Mouse (Mus musculus): Measurements from ENCODE around the gene Ube2dnl1.

Ube2dnl1 gene

DNA sequence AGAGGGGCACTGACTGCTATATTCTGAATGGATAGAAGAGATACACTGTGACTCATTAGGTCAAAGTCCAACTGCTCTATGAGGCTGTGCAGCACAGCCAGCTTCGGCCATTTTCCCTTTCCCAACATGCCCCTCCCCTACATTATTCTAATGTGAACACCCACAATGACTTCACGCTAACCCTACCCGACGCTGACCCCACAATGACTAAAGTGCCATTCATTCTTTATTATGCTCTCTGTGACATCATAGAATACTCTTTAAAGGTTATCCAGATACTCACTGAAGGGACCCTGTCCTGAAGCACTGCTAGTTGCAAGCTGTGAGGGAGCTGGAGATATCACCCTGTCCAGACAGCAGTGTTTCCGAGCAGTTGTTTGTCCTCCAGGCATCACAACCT, at the start of gene Ube2dnl1:
Gene Ube2dnl1, plus strand, starts transcription at position 301 of the 400 bp plus-strand sequence.
- DNase-seq (ENCODE audit: low spot score): no peak

GRCm38 (mm10) chrX:114895489-114895888, 9.3 kb upstream of the Ube2dnl1 start:
- no peak for DNase-seq (ENCODE audit: low spot score)

- no peak for DNase-seq (ENCODE audit: low spot score)
These were observed 7.3 kb upstream of the Ube2dnl1 start for GRCm38 (mm10) chrX:114897506-114897905.

- no peak for DNase-seq (ENCODE audit: low spot score)
These were observed 1.4 kb upstream of the Ube2dnl1 start for GRCm38 (mm10) chrX:114903391-114903790.

DNA sequence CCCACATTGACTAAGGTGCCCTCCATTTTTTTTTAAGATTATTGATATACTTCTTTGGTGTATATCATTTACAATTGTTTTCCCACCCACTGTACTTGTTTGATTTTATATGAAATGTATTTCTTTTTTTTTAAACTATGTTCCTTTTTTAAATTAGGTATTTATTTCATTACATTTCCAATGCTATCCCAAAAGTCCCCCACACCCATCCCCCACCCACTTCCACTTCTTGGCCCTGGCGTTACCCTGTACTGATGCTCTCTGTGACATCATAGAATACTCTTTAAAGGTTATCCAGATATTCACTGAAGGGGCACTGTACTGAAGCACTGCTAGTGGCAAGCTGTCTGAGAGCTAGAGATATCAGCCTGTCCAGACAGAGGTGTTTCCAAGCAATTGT, 2.5 kb downstream of the Ube2dnl1 start, which contains the start of gene Ube2dnl2:
Gene Ube2dnl2, plus strand, starts transcription at position 301 of the 400 bp plus-strand sequence.
- DNase-seq (ENCODE audit: low spot score): no peak

DNA sequence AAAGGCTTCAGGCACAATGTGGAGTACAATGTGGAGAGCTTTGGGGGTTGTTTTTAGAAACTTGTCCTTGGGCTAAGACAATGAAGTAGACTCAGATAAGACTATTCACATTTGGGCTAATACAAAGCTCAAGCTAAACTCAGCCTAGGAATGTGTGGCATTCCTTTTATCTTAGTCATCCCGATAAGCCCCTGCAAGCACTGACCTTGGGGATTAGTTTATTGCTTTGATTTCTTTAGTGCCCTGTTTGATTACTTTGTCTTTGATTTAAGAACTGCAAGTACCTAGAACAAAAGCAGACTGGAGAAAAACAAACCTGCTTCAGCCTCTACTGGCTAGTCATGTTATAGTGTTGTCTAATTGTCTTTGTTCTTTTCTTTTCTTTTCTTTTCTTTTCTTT, 50.3 kb downstream of the Ube2dnl1 start:
- DNase-seq (ENCODE audit: low spot score): no peak

Measured in embryo, embryonic 10.5 days (tissue).